Mouse (Mus musculus) hindbrain, embryonic 15.5 days (tissue): ENCODE data around the gene Exosc7. TPM values are rescaled to one million over a fixed set of nuclear protein-coding genes. Genes with fewer than 3 reads are reported as not detected.

Experiments used
- ATAC-seq: fragments of 200-750 bp; cut with Nextera tagmentation; 2 replicates; pipeline ENCODE4 v1.8.0; 2017; ENCODE audit warnings: low read depth, moderate number of reproducible peaks, moderate TSS enrichment; ENCODE audit not compliant: low FRiP score
- H3K27ac ChIP-seq: fragments of 300-500 bp; sonication (generic); replicated peaks from 2 replicates; pipeline ENCODE4 v1.5.1; 2015; ENCODE audit warnings: mild to moderate bottlenecking, inconsistent platforms
- H3K27me3 ChIP-seq: fragments of 300-500 bp; sonication (generic); 2 replicates; pipeline ENCODE4 v1.6.1; 2015; ENCODE audit warnings: control low read depth, inconsistent platforms
- H3K36me3 ChIP-seq: fragments of 300-500 bp; sonication (generic); 2 replicates; pipeline ENCODE4 v1.6.1; 2015; ENCODE audit warnings: control low read depth, inconsistent platforms
- H3K4me1 ChIP-seq: fragments of 300-500 bp; sonication (generic); replicated peaks from 2 replicates; pipeline ENCODE4 v1.6.1; 2015; ENCODE audit warnings: control low read depth, inconsistent platforms
- H3K4me2 ChIP-seq: fragments of 300-500 bp; sonication (generic); 2 replicates; pipeline ENCODE4 v1.6.1; 2015; ENCODE audit warnings: moderate library complexity, mild to moderate bottlenecking, inconsistent platforms
- H3K4me3 ChIP-seq: fragments of 300-500 bp; sonication (generic); 2 replicates; pipeline ENCODE4 v1.5.1; 2015; ENCODE audit warnings: mild to moderate bottlenecking, inconsistent platforms
- H3K9ac ChIP-seq: fragments of 300-500 bp; sonication (generic); 2 replicates; pipeline ENCODE4 v1.6.1; 2015; ENCODE audit warnings: inconsistent platforms
- H3K9me3 ChIP-seq: fragments of 300-500 bp; sonication (generic); 2 replicates; pipeline ENCODE4 v1.6.1; 2016; ENCODE audit warnings: control low read depth, inconsistent platforms
- WGBS: fragments of 180-500 bp; shearing (Covaris S2); methylation state at CpG from one replicate; pipeline ENCODE4 v1.1.7; 2015; 5-methylcytosine and 5-hydroxymethylcytosine counted together
- polyA plus RNA-seq: library from polyadenylated mRNA; unstranded; fragments of >200 nt; fragmentation: Nextera tagmentation; extraction: Ambion mirVana; gene quantifications from 2 replicates; pipeline ENCODE4 v1.2.1, GENCODE M21; 2015

Exosc7 gene
- polyA plus RNA-seq, 1 experiment from 2014 or later = 78.1 TPM

DNA sequence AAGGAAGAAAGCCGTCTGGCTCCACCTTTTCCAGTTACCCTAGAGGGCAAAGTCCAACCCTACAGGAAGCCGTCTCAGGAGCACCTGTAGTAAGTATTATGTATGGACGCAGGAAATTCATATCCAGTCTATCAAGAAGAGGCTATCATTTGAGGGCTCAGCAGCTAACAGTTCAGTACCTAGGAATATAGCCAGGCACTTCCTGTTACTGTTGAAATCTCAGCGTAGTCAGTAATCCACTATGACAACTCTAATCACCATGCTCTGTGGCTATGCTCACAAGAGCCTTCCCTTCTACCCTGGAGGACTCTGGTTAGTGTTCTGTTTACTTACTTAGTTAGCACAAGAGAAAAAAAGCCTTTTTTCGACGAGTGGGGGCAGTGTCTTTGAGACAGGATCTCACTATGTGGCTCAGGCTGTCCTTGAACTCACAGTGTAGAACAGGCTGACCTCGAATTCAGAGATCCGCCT, 1.2 kb upstream of the Exosc7 start:
- Histone ChIP-seq H3K9me3 (no peaks in the 10 kb centered on the region), H3K4me2 (peak overlapping the region; percentile 94), H3K27ac (no peak overlapping the region), H3K36me3 (no peaks in the 10 kb centered on the region), H3K4me3 (peak overlapping the region; percentile 75), H3K27me3 (no peaks in the 10 kb centered on the region), H3K9ac (peak overlapping the region; percentile 93), H3K4me1 (peaks cover 20% of the 10 kb centered on the region)
- WGBS = 68% methylated on average over 8 of the region's 8 CpGs
- no peak for ATAC-seq

DNA sequence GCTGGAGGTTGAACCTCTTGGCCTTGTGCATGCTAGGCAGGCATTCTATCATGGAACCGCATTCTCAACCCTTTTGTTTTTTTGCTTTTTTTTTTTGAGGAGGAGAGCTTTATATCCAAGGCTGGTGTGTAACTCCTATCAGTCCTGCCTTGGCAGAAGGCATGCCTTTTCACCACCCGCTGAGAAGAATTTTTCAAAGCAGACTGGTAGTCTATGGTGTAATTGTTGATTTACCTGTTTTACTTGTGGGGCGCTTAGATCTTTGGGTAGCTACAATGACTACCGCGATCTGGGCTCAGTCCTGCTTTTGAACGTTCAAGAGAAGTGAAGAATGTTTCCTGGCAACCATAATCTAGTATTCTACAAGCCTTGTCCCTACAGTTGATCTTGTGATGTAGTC, 916 bp downstream of the Exosc7 start:
- WGBS = 68% methylated on average over 6 of the region's 6 CpGs
- Histone ChIP-seq H3K27ac (peak overlapping the region; percentile 94), H3K27me3 (no peaks in the 10 kb centered on the region), H3K4me3 (peak overlapping the region; percentile 75), H3K36me3 (peaks cover 7% of the 10 kb centered on the region), H3K9ac (peak overlapping the region; percentile 93), H3K4me1 (peaks cover 20% of the 10 kb centered on the region), H3K4me2 (peak overlapping the region; percentile 94), H3K9me3 (no peaks in the 10 kb centered on the region)
- ATAC-seq = no peak

DNA sequence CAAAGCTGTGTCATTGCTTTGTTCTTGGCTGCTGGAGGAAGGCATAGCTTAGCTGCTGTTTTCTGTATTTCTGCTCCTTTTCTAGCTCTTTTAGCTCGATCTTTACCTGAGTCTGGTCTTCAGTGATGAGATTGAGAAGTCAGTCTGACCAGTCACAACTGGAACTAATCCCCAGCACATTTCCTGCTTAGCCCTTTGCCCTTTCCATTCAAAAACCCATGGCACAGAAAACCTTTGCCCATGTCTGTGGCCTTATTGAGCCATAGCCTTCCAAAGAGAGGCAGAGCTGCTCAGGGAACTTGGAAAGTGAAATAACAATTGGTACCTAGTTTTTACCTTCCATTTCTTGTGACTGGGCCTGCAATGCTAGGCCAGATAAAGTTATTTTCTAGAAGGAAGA, 2.6 kb downstream of the Exosc7 start:
- Histone ChIP-seq H3K4me2 (no peak overlapping the region), H3K9me3 (no peaks in the 10 kb centered on the region), H3K4me3 (no peak overlapping the region), H3K27ac (no peak overlapping the region), H3K36me3 (peaks cover 24% of the 10 kb centered on the region), H3K4me1 (peaks cover 20% of the 10 kb centered on the region), H3K27me3 (no peaks in the 10 kb centered on the region), H3K9ac (no peak overlapping the region)
- 100% methylated on average over 1 of the region's 1 CpGs for WGBS
- no peak for ATAC-seq

DNA sequence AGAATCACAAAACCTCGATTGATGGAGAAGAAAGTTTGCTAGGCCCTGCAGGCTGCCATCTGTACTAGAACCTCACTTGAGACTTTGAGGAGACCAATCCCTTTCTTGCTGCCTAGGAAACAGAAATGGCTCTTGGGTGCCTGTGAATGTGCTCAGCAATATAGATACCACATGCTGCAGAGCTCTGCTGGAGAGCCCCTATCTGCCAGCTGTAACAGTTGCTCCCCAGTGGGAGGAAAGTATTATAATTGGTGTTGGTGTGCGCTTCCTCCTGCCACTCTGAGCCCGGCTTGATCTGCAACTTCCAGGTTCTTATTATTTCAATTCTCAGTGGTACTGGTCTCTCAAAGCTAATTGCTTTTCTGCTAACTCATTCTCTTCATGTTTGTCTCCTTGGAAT, 10.0 kb downstream of the Exosc7 start:
- Histone ChIP-seq H3K4me1 (no peaks in the 10 kb centered on the region), H3K36me3 (peaks cover 50% of the 10 kb centered on the region), H3K27ac (no peak overlapping the region), H3K9me3 (no peaks in the 10 kb centered on the region), H3K4me3 (no peak overlapping the region), H3K9ac (no peak overlapping the region), H3K27me3 (no peaks in the 10 kb centered on the region), H3K4me2 (no peak overlapping the region)
- WGBS = 73% methylated on average over 3 of the region's 3 CpGs
- ATAC-seq = no peak

DNA sequence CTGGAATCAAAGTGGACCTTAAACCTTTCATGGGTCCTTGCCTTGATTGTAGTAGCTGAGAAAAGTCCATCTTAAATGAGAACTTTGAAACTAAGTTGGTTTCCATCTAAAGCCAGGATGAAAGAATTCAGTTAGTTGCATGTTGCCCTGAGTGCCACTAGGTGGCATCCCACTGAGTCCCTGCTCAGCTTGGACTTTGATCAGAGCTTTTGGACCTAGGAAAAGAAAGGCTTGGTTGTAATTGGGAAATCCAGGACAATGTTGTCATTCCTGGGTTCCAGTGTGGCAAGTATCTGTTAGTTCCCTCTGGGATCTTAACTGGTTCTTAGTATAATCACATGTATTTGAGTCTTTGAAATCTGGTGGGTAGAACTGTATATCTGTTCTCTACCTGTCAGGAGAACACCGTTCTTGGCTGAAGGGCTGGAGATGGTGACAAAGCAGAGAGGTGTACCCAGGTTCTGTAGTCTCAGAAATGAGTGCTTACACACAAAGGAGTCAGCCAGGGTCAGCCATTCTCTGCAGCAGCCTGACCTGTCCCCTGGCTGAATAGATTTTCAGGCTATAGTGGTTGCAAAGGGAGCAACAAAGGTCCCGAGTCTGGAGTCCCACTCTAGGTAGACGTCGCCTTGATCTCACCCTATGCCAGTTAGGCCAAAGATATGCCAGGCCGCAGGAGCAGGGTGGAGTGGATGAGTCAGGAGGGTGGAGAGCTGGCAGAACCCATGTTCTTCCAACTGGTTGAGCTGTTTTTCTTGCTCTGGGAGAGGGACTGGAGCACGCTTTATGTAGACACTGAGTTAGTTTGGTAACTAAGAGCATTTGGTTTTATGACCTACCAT, 10.8 kb downstream of the Exosc7 start:
- peaks cover 54% of the 10 kb centered on the region for H3K36me3 ChIP-seq

DNA sequence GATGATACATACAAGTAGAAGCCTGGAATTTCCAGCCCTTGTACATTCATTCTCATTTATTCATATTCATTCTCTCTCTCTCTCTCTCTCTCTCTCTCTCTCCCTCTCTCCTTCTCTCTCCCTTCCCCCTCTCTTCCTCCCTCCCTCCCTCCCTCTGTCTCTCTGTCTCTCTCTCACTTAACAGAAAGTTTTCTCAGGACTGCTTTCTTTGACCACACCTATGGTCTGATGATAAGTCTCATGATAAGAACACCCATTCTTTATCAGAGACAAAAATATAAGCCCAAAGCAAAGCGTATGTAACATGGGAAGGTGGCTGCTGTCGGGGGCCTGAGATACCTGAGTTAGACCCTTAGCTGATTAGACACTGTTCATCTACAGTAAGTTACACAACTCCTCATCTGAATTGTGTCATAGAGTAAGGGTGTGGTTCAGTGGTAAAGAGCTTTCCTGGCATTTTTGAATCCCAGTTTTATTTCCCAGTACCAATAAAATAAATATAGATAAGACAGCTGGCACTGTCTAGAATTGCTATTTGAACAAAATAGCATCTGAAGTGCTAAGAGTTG, 11.5 kb downstream of the Exosc7 start:
- 93% methylated on average over 2 of the region's 2 CpGs for WGBS
- Histone ChIP-seq H3K4me1 (no peaks in the 10 kb centered on the region), H3K36me3 (peaks cover 54% of the 10 kb centered on the region), H3K4me3 (no peak overlapping the region), H3K9ac (no peak overlapping the region), H3K27me3 (no peaks in the 10 kb centered on the region), H3K27ac (no peak overlapping the region), H3K4me2 (no peak overlapping the region), H3K9me3 (no peaks in the 10 kb centered on the region)
- no peak for ATAC-seq

More for the DNA sequence above, 10.8 kb downstream of the Exosc7 start:
- no peak for ATAC-seq
- no peak overlapping the region for H3K9ac ChIP-seq
- no peak overlapping the region for H3K4me3 ChIP-seq
- no peak overlapping the region for H3K4me2 ChIP-seq
- no peaks in the 10 kb centered on the region for H3K9me3 ChIP-seq
- no peaks in the 10 kb centered on the region for H3K4me1 ChIP-seq
- no peak overlapping the region for H3K27ac ChIP-seq
- WGBS = 94% methylated on average over 6 of the region's 6 CpGs
- no peaks in the 10 kb centered on the region for H3K27me3 ChIP-seq

DNA sequence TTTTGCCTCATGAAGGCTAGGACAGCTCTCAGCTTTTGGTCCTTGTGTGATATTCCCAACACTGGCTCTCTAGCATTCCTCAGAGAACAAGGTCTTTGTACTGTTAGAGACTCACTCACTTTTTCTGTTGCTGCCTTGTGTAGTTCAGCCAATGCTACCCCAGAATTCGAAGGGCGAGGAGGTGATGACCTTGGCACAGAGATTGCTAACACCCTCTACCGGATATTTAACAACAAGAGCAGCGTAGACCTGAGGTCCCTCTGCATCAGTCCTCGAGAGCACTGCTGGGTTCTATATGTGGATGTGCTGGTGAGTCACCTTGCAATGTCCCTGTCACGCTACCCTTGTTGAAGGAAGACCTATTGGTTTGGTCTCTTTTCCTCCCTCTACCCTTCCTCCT, 14.6 kb downstream of the Exosc7 start:
- WGBS = 98% methylated on average over 6 of the region's 6 CpGs
- no peak for ATAC-seq
- Histone ChIP-seq H3K4me1 (no peaks in the 10 kb centered on the region), H3K27me3 (no peaks in the 10 kb centered on the region), H3K36me3 (peaks cover 64% of the 10 kb centered on the region), H3K9ac (no peak overlapping the region), H3K9me3 (no peaks in the 10 kb centered on the region), H3K27ac (no peak overlapping the region), H3K4me2 (no peak overlapping the region), H3K4me3 (no peak overlapping the region)

DNA sequence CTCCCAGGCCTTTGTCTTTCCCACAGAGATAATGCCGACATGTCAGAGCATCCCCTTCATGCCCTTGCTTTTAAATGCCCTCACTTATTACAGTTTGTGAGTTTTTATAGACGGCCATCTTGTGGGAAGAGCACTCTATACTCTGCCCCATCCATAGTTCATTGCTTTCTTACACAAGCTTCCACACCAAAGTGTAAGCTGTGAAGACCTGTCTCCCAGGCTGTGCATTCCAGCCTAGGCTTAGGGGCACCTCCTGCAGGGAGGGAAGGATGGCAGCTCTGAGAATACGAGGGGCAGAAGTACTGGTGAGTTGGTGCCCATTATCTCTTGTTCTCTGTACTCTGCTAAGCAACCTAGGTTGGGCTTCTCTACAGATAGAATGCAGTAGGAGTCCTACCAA, 20.0 kb downstream of the Exosc7 start:
- H3K9ac ChIP-seq = no peak overlapping the region
- no peak overlapping the region for H3K4me2 ChIP-seq
- H3K27me3 ChIP-seq = no peaks in the 10 kb centered on the region
- peaks cover 80% of the 10 kb centered on the region for H3K36me3 ChIP-seq
- ATAC-seq = no peak
- H3K4me1 ChIP-seq = no peaks in the 10 kb centered on the region
- no peaks in the 10 kb centered on the region for H3K9me3 ChIP-seq
- H3K4me3 ChIP-seq = no peak overlapping the region
- 94% methylated on average over 3 of the region's 3 CpGs for WGBS
- H3K27ac ChIP-seq = no peak overlapping the region

DNA sequence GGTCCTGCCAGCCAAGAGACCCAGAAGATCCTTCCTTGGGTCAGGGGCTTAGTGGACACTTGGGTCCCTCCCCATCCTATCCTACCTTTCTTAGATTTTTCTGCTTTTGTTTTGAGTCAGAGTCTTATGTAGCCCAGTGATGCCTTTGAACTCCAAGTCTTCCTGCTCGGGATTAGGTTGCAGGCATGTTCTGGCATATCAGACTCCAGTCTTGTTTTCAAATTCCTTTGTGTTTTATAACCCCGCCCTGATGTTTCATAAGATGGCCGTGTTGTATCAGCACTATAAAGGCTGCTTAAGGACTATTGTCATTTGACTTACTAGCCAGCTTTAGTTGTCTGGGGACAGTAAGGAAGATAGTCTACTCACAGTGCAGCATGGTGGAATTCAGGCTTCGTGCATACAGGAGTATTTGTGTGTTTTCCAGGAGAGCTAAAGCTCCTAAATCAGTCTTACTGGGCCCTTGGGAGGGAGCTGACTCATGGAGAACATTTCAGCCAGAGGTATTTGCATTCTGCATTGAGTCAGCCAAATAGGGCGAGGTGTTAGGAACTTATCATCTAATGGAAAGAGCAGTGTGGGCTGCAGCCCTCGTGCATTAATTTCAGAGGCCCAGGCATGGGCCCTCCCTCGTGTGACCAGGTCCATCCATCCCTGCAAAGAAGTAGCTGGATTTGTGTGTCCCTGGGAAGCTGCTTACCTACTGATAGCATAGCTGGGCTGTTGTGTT, 24.1 kb downstream of the Exosc7 start:
- no peak for ATAC-seq
- 92% methylated on average over 7 of the region's 7 CpGs for WGBS
- no peaks in the 10 kb centered on the region for H3K9me3 ChIP-seq
- no peak overlapping the region for H3K27ac ChIP-seq
- no peaks in the 10 kb centered on the region for H3K27me3 ChIP-seq
- H3K36me3 ChIP-seq = peaks cover 49% of the 10 kb centered on the region
- no peak overlapping the region for H3K4me3 ChIP-seq
- H3K9ac ChIP-seq = no peak overlapping the region
- H3K4me2 ChIP-seq = no peak overlapping the region
- no peaks in the 10 kb centered on the region for H3K4me1 ChIP-seq

DNA sequence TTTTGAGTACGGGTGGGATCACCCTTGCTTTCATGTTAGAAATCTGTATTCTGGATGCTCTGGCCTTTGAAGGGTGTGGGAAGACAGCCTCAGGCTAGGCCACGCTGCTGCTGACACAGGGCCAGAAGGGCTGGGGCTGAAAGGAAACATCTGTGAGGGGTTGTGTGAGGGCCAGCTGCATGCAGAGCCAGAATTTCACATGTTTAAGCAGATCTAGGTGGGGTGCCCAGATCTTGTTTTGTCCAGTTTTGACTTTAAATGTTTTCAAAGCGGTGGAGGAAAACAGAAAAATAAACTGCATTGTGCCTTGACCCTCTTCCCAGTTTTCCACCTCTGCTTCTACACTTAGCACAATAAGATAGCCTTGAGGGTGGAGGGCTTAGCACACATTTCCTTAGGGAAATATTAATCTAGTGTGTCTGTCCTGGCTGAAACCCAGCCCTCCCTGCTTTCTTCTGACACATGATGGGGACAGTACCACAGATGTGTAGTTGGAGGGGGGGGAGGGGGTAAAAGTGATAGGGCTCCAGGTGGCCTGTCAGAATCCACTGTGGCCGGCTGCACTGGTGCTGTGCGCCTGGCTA, 26.0 kb downstream of the Exosc7 start:
- H3K4me1 ChIP-seq = no peaks in the 10 kb centered on the region
- ATAC-seq = peak; percentile 65; the same call in 1 of the 2 replicates
- peak overlapping the region; percentile 35 for H3K27ac ChIP-seq
- H3K36me3 ChIP-seq = peaks cover 45% of the 10 kb centered on the region
- no peaks in the 10 kb centered on the region for H3K27me3 ChIP-seq
- H3K9me3 ChIP-seq = no peaks in the 10 kb centered on the region
- WGBS = 59% methylated on average over 5 of the region's 5 CpGs
- no peak overlapping the region for H3K9ac ChIP-seq
- no peak overlapping the region for H3K4me3 ChIP-seq
- no peak overlapping the region for H3K4me2 ChIP-seq

DNA sequence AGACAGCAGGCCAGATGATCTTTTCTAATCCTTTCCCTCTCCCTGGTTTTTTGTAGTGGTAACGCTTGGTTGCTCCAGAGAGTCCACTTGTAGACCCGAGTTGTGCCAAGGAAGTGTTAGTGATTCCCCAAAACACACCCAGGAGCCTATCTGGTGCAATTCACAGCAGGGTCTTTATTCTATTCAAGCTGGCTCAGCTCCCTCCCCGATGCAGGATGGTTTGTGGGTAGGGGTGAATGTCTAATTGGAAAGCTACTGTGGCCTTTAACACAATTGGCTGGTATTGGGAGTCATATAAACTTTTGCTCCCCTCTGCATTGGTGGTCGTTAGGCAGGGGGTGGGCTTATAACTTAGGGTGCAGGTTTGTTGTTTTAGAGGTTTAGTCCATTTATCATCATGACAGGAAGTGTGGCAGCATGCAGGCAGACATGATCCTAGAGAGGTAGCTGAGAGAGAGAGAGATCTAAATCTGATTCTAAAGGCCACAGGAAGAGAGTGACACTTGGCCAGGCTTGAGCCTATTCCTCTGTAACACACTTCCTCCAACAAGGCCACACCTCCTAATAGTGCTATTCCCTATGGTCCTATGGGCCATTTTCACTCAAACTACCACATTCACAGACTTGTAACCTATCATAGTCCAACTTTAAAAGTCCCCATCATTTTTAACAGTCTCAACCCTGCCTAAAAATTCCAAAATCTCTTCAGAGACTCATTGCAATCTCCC, 27.0 kb downstream of the Exosc7 start:
- H3K4me3 ChIP-seq = no peak overlapping the region
- H3K4me2 ChIP-seq = no peak overlapping the region
- peaks cover 46% of the 10 kb centered on the region for H3K36me3 ChIP-seq
- H3K9ac ChIP-seq = no peak overlapping the region
- ATAC-seq = no peak
- 83% methylated on average over 4 of the region's 4 CpGs for WGBS
- no peaks in the 10 kb centered on the region for H3K9me3 ChIP-seq
- H3K27ac ChIP-seq = peak overlapping the region; percentile 35; the same call in 1 of the 2 replicates
- H3K27me3 ChIP-seq = no peaks in the 10 kb centered on the region
- no peaks in the 10 kb centered on the region for H3K4me1 ChIP-seq
